Mouse (Mus musculus) thymus, postnatal 4 days (tissue): ENCODE results near the gene Pde2a.

Experiments used
- DNase-seq: peaks from one replicate; pipeline ENCODE4 v3.0.0; 2021

The Pde2a gene

DNA sequence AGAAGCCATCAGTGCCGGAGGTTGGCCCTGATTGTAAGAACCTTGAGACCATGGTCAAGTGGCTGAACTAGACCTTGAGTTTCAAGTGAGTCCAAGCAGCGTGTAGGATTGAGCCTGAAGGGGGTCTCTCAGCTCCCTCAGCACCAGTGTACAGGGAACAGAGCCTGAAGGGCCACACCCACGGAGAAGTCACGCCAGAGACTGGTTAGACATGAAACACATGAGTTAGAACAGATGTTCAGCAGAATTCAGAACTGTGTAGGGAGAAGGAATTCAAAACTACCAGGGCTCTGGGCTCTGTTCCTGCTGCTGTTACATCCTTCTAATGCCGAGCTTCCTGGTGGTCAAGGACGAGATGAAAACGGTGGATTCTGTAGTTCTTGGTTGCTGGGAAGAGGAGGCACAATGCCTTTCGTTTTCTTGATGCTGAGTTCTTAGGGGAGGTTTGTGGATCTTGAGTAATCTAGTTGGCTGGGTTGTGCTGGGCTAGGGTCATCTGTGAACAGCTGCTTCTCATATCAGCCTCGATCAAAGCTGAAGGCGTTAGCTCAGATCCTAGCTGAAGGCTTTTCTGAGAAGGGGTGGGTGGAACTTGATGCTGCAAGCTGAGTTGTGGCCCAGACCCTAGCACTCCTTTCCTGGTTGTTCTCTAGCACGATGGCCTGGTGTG lies 11.1 kb upstream of the Pde2a start, which contains the start of gene Gm45837:
TSS of gene Gm45837 (plus strand) at position 620 of the 670 bp plus-strand sequence.
- no peak for DNase-seq

DNA sequence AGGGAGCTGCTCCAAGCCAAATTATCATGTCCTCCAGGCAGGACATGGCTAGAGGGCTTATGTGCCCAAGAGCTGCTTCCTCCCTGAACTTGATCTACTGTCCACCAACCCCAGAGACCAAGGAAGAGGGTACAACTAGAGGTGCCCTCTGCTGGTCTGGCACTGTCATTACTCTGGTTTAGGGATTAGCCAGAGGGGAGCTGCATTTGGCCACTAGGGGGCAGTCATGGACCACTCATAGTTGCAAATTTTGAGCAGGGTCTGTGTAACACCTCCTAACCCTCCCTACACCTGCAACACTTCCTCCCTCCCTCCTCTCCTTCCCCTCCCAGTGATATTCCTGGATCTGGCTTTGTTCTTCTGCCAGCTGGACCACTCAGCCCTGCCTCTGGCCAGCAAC lies 8.7 kb upstream of the Pde2a start:
- DNase-seq = peak; percentile 96

DNA sequence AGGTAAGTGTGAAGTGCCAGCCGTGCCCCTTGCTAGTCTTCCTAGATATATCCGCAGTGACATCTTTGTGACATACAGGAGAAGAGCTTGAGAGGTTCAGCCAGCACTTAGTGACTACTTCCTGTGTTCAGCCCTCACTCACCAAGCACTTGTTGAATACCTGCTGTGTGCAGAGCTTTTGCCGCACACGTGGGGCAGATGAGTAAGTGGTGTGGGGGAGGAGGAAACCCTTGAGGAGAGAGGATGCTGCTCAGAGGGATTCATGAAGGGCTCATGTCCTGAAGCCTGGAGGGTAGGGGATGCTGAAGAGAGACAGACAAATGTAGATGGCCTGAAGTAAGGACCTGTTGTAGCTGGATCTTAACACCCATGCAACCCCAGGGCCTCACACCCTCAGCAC lies 7.3 kb upstream of the Pde2a start:
- no peak for DNase-seq

DNA sequence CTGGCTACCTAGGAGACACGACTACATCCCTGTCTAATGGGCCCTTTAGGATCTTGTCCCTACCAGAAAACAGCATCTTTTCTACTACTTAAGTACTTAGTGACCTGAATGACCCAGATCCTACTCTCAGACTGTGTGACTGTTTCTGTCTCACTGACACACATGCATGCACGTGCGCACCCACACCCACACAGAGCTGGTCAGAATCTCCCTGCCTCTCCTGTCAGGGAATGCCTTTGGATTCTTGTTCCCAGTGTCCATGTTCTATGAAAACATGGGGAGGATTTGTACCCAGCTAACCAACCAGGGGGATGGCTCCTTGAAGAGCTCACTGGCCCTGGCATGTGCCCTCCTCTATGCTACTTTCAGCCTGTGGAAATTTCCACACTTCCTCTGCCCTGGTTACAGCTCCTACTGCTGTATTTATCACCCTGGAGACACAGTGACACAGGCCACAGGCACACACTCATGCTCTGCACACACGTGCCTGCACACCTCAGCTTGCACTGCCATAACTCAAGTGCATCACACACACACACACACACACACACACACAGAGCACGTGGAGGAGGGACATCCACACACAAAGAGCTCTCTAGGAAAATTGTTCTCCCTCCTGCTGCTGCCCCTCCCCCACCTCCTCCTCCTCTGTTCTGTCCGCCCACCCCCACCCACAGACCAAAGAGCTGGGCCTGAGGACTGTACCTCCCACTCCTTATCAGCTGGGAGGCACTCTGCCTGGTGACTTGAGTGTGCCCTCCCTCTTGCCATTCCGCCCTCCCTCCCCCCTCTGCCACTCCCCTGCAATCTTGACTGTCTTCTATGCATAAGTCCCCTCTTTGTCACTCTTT lies 6.6 kb upstream of the Pde2a start:
- DNase-seq = no peak

DNA sequence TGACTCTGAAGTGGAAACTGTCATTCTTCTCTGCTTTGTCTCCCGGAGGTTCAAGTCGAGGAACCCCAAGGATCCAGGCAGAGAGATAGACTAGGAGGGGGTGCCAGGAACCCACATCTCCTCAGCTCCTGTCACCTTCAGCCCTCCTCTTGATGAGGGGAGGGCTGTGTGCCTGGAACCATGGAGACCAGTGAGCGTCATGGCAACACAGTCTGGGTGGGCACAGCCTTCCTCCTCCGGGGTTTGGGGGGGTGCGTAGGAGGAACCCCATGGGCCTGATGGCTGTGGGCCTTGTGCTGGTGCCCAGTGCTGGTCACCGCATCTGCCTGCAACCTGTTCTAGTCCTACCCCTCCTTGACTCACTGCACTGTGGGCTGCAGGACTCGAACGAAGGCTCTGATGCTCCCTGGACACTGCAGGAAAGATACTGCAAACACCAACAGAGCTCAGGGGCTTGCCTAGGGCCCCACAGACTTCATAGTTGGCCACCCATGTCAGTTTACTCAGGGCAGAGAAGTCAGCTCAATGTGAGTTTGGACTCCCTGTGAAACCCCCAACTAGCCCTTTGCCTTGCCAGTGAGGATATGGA lies 5.9 kb upstream of the Pde2a start:
- DNase-seq = no peak

DNA sequence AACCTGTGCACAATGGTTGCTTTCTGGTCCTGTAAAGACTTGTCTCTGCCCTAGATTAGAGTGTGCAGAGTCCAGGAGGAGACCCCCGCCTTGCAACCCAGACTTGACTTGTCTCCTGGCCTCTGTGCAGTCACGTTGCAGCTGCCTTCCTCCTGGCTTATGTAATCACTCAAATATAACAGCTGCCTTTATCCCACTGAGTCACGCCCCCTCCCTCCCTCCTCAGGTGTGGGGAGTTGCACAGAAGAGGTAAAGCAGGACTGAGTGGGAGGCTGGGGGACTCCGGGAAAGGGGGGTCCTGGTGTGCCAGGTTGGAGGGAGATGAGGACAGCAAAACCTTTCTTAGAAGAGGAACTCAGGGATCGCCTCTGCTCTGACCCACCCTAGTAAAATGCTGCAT lies 5.1 kb upstream of the Pde2a start:
- no peak for DNase-seq

DNA sequence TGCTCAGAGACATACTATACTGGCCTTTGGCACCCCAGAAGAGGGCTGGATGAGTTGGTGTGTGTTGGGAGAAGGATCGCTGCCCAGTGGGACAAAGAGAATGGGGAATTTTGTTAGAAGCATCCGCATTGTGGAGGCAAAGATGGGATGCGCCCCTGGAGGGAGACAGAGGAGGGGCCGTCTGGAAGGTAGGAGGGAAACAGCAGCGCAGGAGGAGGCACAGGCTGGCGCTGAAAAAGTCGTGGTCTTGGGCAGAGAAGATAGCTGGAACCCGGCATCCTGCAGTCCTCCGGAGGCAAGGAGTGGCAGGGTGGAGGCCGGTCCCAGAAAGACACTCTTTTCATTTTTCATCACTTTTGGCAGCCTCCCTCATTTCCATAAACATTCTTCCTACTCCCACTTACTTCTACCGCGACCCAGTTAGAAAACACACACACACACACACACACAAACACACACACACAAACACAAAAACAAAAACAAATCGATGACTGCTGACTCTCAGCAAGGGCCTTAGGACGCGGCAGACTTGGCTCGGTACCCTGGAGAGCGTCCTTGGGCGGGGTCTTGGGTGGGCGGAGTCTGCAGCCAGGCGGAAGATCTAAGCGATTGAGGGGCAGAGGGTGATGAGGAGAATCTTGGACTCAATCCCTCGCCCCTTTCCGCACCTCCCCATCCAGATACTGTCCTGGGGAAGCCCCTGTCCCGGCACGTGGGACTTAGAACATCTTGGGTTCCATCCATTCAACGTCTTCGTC lies 2.3 kb upstream of the Pde2a start:
- DNase-seq = peak; percentile 49

DNA sequence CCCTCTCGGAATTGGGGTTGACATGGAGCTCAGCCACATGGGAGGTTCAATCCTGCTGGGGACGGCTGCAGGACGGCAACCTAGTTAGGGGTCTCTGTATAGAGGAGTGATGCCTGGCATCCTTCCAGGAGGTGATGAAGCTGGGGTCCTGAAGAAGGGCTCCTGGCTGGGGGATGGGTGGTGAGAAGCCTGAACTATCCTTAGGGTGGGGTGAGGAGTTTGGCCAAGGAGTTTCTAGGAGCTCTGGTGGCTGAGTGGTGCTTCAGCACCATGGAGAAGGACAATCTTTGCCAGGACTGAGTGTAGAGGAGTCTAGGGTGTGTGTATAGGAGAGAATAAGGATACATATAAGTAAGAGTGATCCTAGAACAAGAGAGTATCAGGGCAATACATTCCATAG lies 578 bp downstream of the Pde2a start:
- DNase-seq = peak; percentile 39

DNA sequence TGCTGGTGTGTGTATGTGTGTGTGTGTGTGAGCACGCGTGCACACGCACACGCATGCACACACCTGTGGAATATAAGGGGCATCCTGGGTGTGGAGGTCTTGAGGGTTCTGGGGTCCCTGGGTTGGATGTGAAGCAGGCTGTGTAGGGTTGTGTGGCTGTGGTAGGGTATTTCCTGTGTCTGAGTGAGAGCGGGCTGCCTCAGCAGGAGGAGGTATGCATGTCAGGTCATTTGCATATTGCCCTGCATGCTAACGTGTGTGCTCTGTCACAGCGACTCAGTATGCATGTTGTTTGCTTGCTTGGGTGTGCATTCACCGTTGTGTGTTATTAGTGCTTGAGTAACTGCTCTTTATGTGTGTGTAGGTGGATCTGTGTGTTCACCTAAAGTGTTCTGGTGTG lies 1.2 kb downstream of the Pde2a start:
- DNase-seq = no peak

DNA sequence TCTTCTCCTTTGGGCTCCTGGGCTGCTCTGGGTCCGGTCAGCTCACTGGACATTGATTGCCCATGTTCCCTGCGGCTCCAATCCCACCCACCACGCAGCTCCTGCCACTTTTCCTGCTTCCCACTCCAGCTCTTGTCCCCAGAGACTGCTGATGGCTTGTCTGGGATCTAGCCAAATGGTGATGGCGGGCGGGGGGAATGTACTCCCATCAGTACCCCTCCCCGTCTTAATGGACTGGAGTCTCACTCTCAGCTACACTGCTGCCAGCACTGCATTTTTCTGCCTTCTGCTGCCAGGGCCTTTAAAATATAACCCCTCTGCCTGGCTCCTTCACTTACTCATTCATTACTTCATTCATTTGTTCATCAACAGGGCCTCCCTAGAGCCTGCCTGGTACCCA lies 2.5 kb downstream of the Pde2a start:
- DNase-seq = no peak

DNA sequence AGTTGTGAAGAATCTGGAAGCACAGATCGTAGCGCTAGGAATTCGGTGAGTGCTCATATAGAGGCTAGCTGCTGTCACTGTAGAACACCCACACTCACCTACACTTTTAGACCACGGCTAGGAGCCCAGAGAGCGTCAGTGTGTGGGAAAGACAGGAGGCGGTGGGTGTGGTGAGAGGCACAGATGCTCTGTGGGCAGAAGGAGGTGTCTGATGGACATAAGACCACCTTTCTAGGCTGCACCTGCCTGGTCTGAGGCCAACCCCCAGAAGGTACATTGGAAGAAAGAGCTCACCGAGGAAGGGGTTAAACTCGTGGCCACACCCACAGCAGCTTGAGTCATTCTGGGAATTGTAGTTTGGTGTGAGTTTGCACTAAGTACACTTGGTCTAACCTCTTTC lies 5.2 kb downstream of the Pde2a start:
- no peak for DNase-seq

DNA sequence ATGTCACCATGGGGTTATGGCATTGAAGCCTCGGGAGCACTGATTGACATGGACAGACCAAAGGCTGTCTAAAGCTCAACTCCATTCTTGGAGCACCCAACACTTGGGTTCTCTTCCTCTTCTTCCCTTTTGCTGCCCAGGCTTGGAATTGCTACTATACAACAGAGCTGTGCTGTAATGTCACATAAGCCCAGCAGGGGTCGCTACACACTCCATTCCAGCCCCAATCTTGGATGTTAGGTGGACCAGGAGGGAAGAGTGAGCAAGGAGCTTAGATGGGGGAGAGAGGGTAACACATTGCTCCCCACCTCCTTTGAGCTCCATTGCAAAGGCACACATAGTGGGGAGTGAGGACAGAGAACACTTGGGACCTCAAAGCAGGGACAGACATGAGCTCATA lies 6.2 kb downstream of the Pde2a start:
- peak; percentile 57 for DNase-seq

DNA sequence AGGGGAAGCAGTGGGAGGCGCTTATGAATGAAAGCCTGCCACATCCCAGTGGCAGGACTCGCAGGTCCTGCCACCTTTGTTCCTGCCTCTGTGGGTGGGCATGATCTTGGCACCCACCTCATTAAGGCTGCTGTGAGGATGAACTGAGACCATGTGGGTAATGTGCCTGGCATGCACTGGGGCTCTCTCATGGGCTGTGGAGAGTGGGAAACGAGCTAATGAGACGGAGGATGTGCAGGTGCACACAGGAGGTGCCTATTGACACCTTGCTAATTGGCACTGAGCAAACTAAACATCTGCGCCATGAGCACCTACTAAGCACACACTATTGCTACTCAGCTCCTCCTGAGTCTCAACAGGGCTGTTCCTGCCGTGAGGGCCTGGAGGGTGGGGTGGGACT lies 13.5 kb downstream of the Pde2a start:
- no peak for DNase-seq

DNA sequence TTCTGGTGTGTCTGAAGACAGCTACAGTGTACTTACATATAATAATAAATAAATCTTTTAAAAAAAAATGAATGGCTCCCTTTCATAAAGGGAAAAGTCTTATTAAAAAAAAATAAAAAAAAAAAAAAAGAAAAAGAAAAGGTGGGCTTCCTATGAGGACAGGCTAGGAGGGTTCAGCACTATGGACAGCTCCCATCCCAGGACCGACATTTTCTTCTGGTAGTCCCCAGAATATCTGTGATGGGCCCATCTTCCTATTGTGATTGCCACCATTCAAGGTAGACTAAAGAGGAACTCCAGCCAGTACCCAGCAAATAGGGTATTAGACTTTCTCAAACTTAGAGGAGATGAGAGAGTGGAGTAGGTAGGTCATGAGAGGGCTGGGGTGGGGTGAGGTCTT lies 16.4 kb downstream of the Pde2a start:
- DNase-seq = peak; percentile 61

DNA sequence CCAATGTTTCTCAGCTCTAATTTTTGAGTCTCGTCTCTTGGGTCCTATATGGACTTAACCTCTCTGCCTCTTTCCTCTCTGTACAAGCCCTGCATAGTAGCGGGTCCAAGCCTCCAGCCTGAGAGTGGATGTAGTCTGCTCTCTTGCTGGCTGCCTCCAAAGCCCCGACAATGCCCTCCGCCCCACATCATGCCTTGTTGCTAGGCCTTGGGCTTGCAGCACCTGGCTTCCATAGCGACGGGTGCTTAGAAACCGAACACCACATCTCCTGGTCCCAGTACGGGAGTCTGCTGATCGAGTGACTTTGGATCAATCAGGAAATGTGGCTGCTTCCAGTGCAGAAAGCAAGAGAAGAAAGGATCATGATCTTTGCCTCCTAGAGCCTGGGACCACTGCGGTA lies 21.6 kb downstream of the Pde2a start:
- DNase-seq = no peak

DNA sequence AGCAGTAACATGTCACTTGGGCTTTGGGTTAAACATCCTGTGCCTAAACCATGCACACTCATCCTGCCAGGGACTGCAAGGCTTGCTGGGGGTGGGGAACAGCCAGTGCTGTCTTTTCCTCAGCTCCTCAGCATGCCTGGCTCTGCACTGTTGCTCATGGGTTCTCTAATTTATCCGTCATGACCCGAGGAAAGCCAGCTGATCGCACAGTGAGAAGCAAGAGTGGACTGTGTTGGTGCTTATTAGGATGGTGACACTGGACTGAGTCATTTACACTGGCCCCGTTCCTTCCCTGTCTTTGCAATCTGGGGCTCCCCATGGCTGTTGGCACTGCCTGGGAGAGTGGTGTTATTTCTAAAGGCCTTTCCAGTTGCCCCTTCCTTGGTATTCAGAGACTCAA lies 22.7 kb downstream of the Pde2a start:
- no peak for DNase-seq

DNA sequence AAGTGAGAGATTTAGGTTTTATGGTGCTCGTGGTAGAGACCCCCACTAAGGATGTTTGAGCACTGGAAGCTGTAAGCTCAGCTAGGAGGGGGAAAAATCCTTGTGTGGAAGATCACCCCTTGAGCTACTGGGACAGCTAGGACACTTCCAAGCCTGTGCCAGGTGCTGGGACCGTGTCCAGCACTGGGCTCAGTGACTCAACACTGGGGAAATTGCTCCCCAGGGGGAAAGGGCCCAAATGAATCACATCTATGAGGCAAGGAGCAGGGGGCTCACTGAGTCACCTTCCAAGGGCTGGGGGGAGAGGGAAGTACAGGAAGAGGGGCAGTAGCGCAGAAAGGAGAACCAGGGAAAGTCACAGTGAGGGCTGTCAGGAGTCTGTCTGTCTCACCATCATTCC lies 28.4 kb downstream of the Pde2a start:
- DNase-seq = no peak

DNA sequence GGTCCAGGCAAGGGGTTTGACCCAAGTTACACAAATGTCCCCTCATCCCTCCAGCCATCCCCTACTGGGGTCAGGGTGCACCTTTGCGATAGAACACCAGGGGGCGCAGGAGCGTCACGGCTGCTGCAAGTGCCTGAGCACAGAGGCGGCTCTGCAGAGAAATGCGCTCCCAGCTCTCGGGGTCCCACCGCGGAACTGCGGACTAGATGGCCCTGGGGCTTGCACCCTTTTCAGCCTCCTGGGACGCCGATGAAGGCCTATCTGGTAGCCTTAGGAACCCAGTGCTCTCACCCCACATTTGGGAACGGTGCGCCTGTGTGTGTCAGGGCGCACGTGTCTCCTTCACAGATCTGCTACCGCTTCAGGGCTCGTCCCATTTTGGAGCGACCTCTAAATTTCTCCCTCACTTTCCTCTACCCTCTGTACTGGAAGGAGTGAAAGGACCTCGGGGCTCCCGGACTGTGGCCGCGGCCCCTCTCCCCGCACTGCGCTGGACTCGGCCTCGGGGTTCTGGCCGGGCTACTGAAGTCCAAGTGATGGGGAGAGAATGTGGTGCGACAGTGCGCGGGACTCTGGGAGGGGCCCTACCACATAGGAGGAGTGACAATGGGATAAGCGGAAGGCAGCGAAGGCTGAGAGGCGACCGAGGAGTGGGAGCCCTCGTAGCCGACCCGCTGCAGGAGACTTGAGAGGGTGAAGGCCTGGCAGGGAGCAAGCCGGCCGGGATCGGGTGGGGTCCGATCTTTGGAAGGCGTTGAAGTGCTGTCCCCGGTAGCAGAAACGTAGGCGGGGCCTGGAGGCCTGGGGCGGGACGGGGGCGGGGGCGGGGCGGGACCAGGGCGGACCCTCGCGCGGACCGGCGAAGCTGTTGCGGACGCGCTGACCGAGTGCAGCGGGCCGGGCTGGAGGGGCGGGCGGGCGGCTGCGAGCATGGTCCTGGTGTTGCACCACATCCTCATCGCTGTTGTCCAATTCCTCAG lies 29.2 kb downstream of the Pde2a start:
- peak; percentile 94 for DNase-seq

DNA sequence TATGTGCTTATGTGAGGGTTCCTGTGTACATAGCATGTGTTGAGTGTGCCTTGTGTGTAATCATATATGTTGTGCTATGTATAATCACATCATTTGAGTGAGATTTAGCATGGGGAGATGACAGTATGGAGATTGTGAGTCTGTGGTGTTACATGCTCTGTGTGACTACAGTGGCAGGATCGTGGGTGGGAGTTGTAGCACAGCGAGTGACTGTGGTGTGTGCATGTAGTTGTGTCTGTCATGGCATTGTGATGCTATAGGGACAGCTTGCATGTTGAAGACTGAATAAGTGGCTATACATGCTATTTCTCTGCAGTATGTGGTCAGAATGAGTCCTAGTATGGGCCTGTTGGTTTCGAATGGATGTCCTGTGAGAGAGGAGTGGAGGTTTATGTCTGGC lies 31.2 kb downstream of the Pde2a start:
- no peak for DNase-seq

DNA sequence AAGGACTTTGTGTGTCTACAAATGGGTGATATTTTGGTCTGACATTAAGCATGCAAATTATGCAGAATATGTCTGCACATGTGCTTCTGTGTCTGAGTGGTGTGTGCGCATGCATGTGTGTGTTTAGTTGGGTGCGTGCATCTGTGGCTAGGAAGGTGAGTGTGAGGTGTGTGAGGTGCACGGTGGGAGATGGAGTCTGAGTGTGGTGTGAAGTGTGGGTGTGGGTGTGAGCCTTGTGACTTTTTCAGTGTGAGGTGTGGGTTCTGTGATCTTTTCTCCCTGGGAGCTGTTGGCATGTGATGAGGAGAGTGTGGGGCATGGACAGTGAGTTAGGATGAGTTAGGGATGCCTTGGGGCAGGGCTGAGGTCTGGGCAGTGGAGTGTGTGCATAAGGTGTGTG lies 31.8 kb downstream of the Pde2a start:
- no peak for DNase-seq

DNA sequence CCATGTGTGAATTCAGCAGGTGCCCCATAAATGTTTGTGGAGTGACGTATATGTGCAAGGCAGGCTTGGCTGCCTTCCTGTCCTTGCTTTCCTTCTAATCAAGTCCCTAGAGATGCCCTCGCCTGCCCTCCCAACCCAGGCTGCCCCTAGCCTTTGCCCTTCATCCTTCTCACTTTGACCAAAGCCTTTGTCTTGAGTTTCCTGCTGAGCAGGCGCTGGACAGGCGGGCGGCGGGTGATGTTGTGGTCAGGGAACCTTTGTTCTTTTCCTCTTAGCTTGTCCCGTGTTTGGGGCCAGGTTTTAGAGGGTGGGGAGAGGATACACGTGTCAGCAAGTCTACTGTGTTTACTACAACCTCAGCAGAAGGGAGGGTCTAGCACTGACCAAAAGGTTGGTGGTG lies 32.2 kb downstream of the Pde2a start:
- DNase-seq = no peak

DNA sequence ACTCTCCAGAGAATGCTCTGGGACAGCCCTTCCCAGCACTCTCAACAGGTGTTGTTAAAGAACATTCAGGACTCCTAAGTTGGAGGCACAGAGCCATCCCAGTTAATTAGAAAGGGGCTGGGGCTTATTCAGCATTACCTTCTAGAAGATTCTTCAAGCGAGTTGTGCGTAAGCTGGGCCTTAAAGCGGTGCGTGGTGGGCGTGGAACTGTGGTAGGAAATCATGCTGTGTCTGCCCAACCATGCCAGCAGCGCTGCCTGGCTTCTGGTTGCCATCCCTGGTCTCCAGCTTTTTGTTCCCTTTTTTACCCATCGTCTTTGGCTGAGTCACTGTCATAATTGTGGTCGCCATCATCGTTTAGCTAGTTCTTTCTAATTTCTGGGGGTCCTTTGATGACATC lies 33.0 kb downstream of the Pde2a start:
- DNase-seq = no peak
